Mouse (Mus musculus): Measurements from ENCODE around the gene Tvp23a. TPM values are rescaled to one million over a fixed set of nuclear protein-coding genes. Genes with fewer than 3 reads are reported as not detected.

Tvp23a gene
- polyA plus RNA-seq, 1 experiment from 2014 or later: 25.0 TPM

GRCm38 (mm10) chr16:10388634-10389365 lies 58.4 kb downstream of the Tvp23a start:
- Histone ChIP-seq H3K27ac (no peak overlapping the region), H3K9ac (replicated peaks) (no peak overlapping the region), H3K4me2 (no peak overlapping the region), H3K36me3 (no peaks in the 10 kb centered on the region), H3K9me3 (no peaks in the 10 kb centered on the region), H3K4me3 (replicated peaks) (no peak overlapping the region), H3K4me1 (replicated peaks) (no peaks in the 10 kb centered on the region), H3K27me3 (peaks cover 12% of the 10 kb centered on the region)
- no peak for ATAC-seq (ENCODE audit: insufficient number of reproducible peaks, insufficient read depth, low FRiP score, low TSS enrichment, low read depth)
- WGBS: 86% methylated on average over 6 of the region's 6 CpGs

DNA sequence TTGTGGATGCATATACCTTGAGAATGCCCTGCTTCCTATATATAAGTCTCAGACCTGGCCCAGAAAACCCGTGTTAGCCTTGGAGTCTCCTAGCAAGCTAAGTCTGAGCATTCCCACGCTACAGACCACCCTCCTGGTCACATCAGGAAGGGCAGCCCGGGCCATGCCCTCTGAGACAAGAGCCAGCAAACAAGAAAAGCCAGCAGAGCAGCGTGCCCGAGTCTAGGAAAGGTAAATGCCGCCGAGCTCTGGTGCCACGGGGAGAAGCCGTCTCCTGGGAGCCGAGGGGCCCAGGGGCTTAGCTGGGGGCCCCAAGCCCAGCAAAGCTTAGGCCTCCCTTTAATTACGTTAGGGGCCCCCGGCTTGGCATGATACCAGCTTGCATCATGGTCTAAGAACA lies 61.9 kb downstream of the Tvp23a start:
- ATAC-seq (ENCODE audit: insufficient number of reproducible peaks, insufficient read depth, low FRiP score, low TSS enrichment, low read depth): no peak
- Histone ChIP-seq H3K36me3 (no peaks in the 10 kb centered on the region), H3K27me3 (peaks cover 10% of the 10 kb centered on the region; the same call in 1 of the 2 replicates), H3K4me3 (replicated peaks) (no peak overlapping the region), H3K4me1 (replicated peaks) (no peaks in the 10 kb centered on the region), H3K9ac (replicated peaks) (no peak overlapping the region), H3K27ac (no peak overlapping the region), H3K9me3 (no peaks in the 10 kb centered on the region), H3K4me2 (no peak overlapping the region)
- 81% methylated on average over 12 of the region's 12 CpGs for WGBS

- no peaks in the 10 kb centered on the region for H3K36me3 ChIP-seq
- peaks cover 10% of the 10 kb centered on the region; the same call in 1 of the 2 replicates for H3K27me3 ChIP-seq
- no peak for ATAC-seq (ENCODE audit: insufficient number of reproducible peaks, insufficient read depth, low FRiP score, low TSS enrichment, low read depth)
- WGBS: 65% methylated on average over 3 of the region's 3 CpGs
- no peaks in the 10 kb centered on the region for H3K9me3 ChIP-seq
- H3K27ac ChIP-seq: no peak overlapping the region
- no peak overlapping the region for H3K4me3 ChIP-seq (replicated peaks)
- no peaks in the 10 kb centered on the region for H3K4me1 ChIP-seq (replicated peaks)
- H3K4me2 ChIP-seq: peak overlapping the region; percentile 13; the same call in 1 of the 2 replicates
- no peak overlapping the region for H3K9ac ChIP-seq (replicated peaks)
Observed at GRCm38 (mm10) chr16:10384544-10384943, 62.6 kb downstream of the Tvp23a start.

DNA sequence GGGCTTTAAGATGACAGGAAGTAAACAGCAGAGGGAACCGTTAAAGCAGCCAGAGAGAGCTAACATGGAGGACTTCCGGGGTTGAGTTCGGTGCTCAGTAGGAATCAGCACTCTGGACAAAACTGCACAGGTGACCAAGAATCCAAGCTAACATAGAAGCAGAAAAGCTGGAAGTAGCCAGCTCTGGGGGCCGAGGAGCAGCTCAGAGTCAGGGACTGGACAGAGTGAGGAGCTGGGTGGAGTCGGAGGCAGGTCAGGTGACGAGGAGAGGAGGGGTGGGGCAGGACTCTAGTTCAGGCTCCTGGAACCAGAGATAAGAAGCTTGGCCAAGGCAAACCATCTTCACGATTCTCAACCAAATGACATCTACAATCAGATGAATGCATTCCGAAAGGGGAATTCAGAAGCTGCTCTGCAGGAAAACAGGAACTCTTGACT lies 63.1 kb downstream of the Tvp23a start:
- peak overlapping the region; percentile 13 for H3K4me2 ChIP-seq
- no peak overlapping the region; the same call in 1 of the 2 replicates for H3K4me3 ChIP-seq (replicated peaks)
- no peak for ATAC-seq (ENCODE audit: insufficient number of reproducible peaks, insufficient read depth, low FRiP score, low TSS enrichment, low read depth)
- H3K27ac ChIP-seq: no peak overlapping the region
- H3K4me1 ChIP-seq (replicated peaks): no peaks in the 10 kb centered on the region
- WGBS: 25% methylated on average over 8 of the region's 8 CpGs
- no peaks in the 10 kb centered on the region for H3K36me3 ChIP-seq
- no peaks in the 10 kb centered on the region for H3K9me3 ChIP-seq
- H3K27me3 ChIP-seq: peaks cover 10% of the 10 kb centered on the region; the same call in 1 of the 2 replicates
- no peak overlapping the region for H3K9ac ChIP-seq (replicated peaks)

DNA sequence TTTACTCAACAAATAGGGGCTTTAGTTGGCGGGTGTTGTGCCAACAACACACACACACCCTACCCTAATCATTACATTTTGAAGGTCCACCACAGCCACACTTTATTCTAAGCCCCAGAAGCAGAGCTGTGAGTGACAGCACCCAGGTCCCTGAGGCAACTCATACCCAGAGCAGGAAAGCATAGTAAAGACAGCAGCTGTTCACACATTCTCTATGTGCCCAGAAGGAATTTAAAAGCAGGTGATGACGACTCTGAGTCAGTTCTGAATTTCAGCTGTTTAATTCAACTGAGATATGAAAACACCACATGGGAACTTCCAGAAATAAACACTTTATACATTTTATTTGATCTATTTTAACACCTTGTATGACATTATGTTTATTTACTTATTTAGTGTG lies 67.6 kb downstream of the Tvp23a start:
- Histone ChIP-seq H3K27ac (no peak overlapping the region), H3K4me2 (no peak overlapping the region), H3K4me1 (replicated peaks) (peaks cover 14% of the 10 kb centered on the region), H3K4me3 (replicated peaks) (no peak overlapping the region), H3K27me3 (peaks cover 7% of the 10 kb centered on the region), H3K36me3 (no peaks in the 10 kb centered on the region), H3K9me3 (no peaks in the 10 kb centered on the region), H3K9ac (replicated peaks) (no peak overlapping the region)
- 0 out of 2 replicates have a peak, but pooled peaks have one; percentile 22 for ATAC-seq (ENCODE audit: insufficient number of reproducible peaks, insufficient read depth, low FRiP score, low TSS enrichment, low read depth)
- WGBS: 59% methylated on average over 2 of the region's 2 CpGs

GRCm38 (mm10) chr16:10377286-10377685 lies 69.9 kb downstream of the Tvp23a start:
- no peaks in the 10 kb centered on the region for H3K9me3 ChIP-seq
- H3K27ac ChIP-seq: no peak overlapping the region; the same call in 1 of the 2 replicates
- H3K4me3 ChIP-seq (replicated peaks): no peak overlapping the region
- peaks cover 16% of the 10 kb centered on the region for H3K4me1 ChIP-seq (replicated peaks)
- H3K4me2 ChIP-seq: no peak overlapping the region
- whole genome bisulfite sequencing: 26% methylated on average over 1 of the region's 1 CpGs
- no peak overlapping the region for H3K9ac ChIP-seq (replicated peaks)
- H3K36me3 ChIP-seq: no peaks in the 10 kb centered on the region
- peaks cover 7% of the 10 kb centered on the region for H3K27me3 ChIP-seq
- ATAC-seq (ENCODE audit: insufficient number of reproducible peaks, insufficient read depth, low FRiP score, low TSS enrichment, low read depth): no peak

- no peaks in the 10 kb centered on the region for H3K36me3 ChIP-seq
- 22% methylated on average over 13 of the region's 13 CpGs for WGBS
- peak; percentile 84 for ATAC-seq (ENCODE audit: insufficient number of reproducible peaks, insufficient read depth, low FRiP score, low TSS enrichment, low read depth)
- H3K4me1 ChIP-seq (replicated peaks): peaks cover 32% of the 10 kb centered on the region
- no peak overlapping the region for H3K4me3 ChIP-seq (replicated peaks)
- H3K4me2 ChIP-seq: peak overlapping the region; percentile 52
- no peak overlapping the region for H3K27ac ChIP-seq
- peaks cover 2% of the 10 kb centered on the region; the same call in 1 of the 2 replicates for H3K27me3 ChIP-seq
- no peaks in the 10 kb centered on the region for H3K9me3 ChIP-seq
- 0 out of 2 replicates have a peak overlapping the region, but pooled peaks have one; percentile 8 for H3K9ac ChIP-seq (replicated peaks)
Observed at GRCm38 (mm10) chr16:10374254-10375011, 72.7 kb downstream of the Tvp23a start.

GRCm38 (mm10) chr16:10372372-10372771 lies 74.8 kb downstream of the Tvp23a start:
- Histone ChIP-seq H3K4me2 (no peak overlapping the region), H3K27me3 (no peaks in the 10 kb centered on the region; the same call in 1 of the 2 replicates), H3K9me3 (no peaks in the 10 kb centered on the region), H3K4me1 (replicated peaks) (peaks cover 35% of the 10 kb centered on the region), H3K27ac (no peak overlapping the region), H3K9ac (replicated peaks) (no peak overlapping the region), H3K4me3 (replicated peaks) (no peak overlapping the region), H3K36me3 (no peaks in the 10 kb centered on the region)
- ATAC-seq (ENCODE audit: insufficient number of reproducible peaks, insufficient read depth, low FRiP score, low TSS enrichment, low read depth): no peak
- WGBS: 90% methylated on average over 4 of the region's 4 CpGs

Other genes starting within 250 kb of the Tvp23a start
- gene Emp2, start 133.4 kb downstream of the Tvp23a start, polyA plus RNA-seq (2016; fragmentation: Nextera tagmentation; extraction: Ambion mirVana): 12.6 and 15.2 TPM in 2 replicates
- gene Tekt5, start 51.9 kb downstream of the Tvp23a start, polyA plus RNA-seq (2016; fragmentation: Nextera tagmentation; extraction: Ambion mirVana): 0.19 TPM in 1 of 2 replicates, not detected in the other
- gene Nubp1, start 35.4 kb downstream of the Tvp23a start, polyA plus RNA-seq (2016; fragmentation: Nextera tagmentation; extraction: Ambion mirVana): 80.4 and 82.7 TPM in 2 replicates
- gene Ciita, start 32.7 kb upstream of the Tvp23a start, polyA plus RNA-seq (2016; fragmentation: Nextera tagmentation; extraction: Ambion mirVana): 0.36 and 0.38 TPM in 2 replicates
- gene Dexi, start 95.7 kb upstream of the Tvp23a start, polyA plus RNA-seq (2016; fragmentation: Nextera tagmentation; extraction: Ambion mirVana): 34.0 and 34.3 TPM in 2 replicates
- gene Clec16a, start 98.0 kb upstream of the Tvp23a start, polyA plus RNA-seq (2016; fragmentation: Nextera tagmentation; extraction: Ambion mirVana): 34.6 and 40.6 TPM in 2 replicates